Mouse (Mus musculus): Measurements from ENCODE around the gene Zscan22.
"Not testable (repeated sequence)": the region's sequence is repeated elsewhere in the genome, so short reads cannot be mapped to it uniquely, and the experiment has no call there.

The Zscan22 gene

GRCm38 (mm10) chr7:12927693-12928589, 30.3 kb downstream of the Zscan22 start:
- no peak for DNase-seq (ENCODE audit: low read depth, low spot score)

GRCm38 (mm10) chr7:12933615-12934140, 36.1 kb downstream of the Zscan22 start:
- DNase-seq (ENCODE audit: low read depth, low spot score) = no peak

GRCm38 (mm10) chr7:12934808-12935207, 37.2 kb downstream of the Zscan22 start:
- DNase-seq (ENCODE audit: low read depth, low spot score) = no peak

GRCm38 (mm10) chr7:12937254-12937803, 39.7 kb downstream of the Zscan22 start:
- not testable (repeated sequence) for DNase-seq (ENCODE audit: low read depth, low spot score)

- no peak for DNase-seq (ENCODE audit: low read depth, low spot score)
These were observed 43.0 kb downstream of the Zscan22 start for GRCm38 (mm10) chr7:12940599-12940998.

GRCm38 (mm10) chr7:12943488-12943887, 45.9 kb downstream of the Zscan22 start:
- peak; percentile 42 for DNase-seq (ENCODE audit: low read depth, low spot score)

- DNase-seq (ENCODE audit: low read depth, low spot score) = peak; percentile 83
These were observed 51.6 kb downstream of the Zscan22 start for GRCm38 (mm10) chr7:12949032-12949871.

GRCm38 (mm10) chr7:12949872-12950229, 52.2 kb downstream of the Zscan22 start:
- DNase-seq (ENCODE audit: low read depth, low spot score) = no peak

- DNase-seq (ENCODE audit: low read depth, low spot score) = no peak
These were observed 57.3 kb downstream of the Zscan22 start for GRCm38 (mm10) chr7:12954896-12955295.

- DNase-seq (ENCODE audit: low read depth, low spot score) = no peak
These were observed 59.9 kb downstream of the Zscan22 start for GRCm38 (mm10) chr7:12957511-12957910.

Measured in 3T3-L1 (cell line).